Mouse (Mus musculus): ENCODE measurements around the gene Psapl1.

DNA sequence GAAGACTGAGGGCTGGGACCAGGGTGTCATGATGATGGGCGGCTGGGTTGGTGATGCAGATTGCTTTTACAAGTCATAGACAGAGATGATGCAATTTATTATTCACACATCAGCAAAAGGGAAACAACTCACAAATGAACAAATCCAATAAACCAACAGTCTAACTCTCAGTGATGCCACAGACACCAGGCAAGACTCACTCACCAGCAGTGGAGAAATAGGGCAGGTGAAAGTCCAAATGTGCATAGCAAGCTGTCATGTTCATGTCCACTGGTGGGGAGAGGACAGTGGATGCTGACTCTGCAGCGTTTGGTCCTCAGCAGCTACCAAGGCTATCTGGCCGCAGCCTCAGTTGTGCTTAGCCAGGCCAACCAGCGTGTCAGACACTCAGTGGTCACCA lies 26.9 kb upstream of the Psapl1 start:
- no peak for TF ChIP-seq CTCF (IDR thresholded peaks at IDR 0.05; ENCODE audit: low read depth, low read length)
- TF ChIP-seq EP300 (IDR thresholded peaks at IDR 0.05; ENCODE audit: insufficient read depth, low read depth, low read length), result no peak
